Mouse (Mus musculus) urinary bladder, postnatal 10 days (tissue): ENCODE measurements at regions not wholly inside any gene's neighbourhood (a gene's known extent, or its start where the extent isn't known, plus 50 kb on each side); places are given as distances from the start of the nearest gene placed in this dataset.

Experiments used
- DNase-seq: peaks from one replicate; pipeline ENCODE4 v3.0.0; 2022; ENCODE audit warnings: low spot score

GRCm38 (mm10) chr7:70834787-70835461 lies 468.4 kb upstream of the Nr2f2 start:
- DNase-seq: no peak

- DNase-seq: no peak
Measured at GRCm38 (mm10) chr7:70828486-70829195, 462.1 kb upstream of the Nr2f2 start.

GRCm38 (mm10) chr7:70826074-70826473 lies 459.5 kb upstream of the Nr2f2 start:
- DNase-seq: no peak

DNA sequence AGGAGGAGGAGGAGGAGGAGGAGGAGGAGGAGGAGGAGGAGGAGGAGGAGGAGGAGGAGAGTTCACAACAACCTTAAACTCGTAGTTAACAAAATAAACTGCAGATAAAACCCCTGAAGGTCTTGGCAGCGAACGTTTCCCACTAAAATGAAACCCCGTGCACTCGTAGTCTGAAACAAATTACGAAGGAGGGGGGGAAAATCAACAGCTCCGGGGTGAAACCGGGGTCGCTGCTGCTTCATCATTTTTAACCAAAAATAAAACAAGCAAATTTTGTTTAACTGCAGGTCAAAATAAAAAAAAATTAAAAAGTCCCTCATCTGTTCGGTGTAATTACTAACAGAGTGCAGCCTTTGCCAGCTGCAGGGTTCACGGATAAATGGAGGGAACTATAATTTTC lies 456.5 kb upstream of the Nr2f2 start:
- no peak for DNase-seq

DNA sequence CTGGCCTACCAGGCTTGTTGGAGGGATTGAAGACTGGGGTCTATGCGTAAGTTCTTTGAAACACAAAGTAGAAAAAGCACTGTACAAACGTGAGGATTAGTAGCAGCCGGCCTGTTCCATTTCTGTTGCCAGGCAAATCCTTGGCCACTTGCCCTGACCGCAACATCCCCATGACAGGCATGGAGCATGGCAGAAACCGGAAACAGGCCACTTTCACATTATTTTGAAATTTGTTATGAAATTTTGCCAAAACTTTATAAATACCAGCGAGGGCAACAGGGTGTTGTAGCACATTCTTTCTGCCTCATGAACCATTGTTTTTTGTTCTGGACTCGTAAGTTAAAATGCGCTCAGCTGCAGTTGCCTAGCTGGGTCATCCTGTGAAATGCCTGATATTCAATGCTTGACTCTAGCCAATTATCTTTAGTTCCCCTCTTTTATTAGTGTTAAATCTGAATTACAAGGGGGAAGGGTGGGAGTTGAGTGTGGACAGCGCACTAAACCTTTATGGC lies 455.8 kb upstream of the Nr2f2 start:
- no peak for DNase-seq

DNA sequence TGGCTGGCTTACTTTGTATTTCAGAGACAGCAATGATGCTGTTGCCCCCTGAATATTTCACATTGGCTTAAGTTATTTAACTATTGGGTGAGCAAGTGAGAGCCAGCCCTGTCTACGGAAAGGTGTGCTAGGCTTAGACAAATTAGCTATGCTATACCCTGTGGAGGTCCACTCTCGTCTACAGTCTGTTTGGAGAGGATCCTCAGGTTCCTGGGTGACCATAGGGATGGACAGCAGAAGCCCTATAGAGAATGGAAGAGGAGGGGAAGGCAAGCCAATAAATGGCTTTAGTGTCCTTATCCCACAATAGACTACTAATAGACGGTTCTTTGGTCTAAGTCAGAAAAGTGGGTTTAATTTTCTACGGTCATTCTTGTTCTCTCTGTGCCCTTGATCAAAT lies 455.3 kb upstream of the Nr2f2 start:
- no peak for DNase-seq

DNA sequence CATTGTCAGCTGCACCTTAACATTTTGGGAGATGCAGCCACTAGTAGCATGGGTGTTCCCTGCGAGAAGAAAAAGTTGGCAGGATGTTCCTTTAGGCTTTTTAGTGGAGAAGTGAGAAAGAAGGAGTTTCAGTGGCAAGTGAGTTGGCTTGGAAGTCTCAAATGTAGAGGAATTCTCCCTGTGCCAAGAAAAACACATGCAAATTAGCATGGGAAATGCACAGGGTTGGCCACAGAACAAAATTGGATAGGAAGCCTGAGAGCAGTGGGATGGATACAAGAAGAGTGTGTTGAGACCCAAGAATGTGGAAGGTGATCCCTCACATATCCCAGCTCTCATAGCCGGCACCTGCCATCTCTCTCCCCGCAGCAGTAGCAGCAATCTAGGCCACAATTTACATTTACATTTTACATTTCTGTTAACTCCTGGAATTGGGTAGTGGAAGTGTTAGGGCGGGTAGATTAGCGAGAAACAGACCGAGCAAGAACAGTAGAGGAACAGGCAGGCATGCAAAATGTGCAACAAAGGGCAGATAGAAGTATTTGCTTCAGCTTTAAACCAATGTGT lies 450.9 kb upstream of the Nr2f2 start:
- DNase-seq: no peak

DNA sequence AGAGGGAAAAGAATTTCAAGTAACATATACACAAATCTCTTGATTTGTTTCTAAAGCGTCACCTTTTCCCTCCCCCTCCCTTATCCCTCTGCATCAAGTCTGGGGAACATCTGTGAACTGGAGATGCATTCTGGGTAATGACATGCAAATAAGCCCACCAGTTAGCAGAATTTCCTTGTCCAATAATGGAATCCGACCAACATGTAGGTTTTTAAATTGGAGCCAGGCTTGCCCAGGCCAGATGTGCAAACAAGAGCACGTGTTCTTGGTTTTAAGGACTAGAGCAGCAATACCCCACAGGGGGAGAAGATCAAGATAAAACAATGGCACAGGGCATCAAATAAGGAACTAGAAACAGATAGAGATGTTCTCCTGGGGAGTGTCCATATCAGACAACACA lies 447.9 kb upstream of the Nr2f2 start:
- no peak for DNase-seq

GRCm38 (mm10) chr7:70813101-70813500 lies 446.6 kb upstream of the Nr2f2 start:
- no peak for DNase-seq

GRCm38 (mm10) chr7:70810411-70811090 lies 444.0 kb upstream of the Nr2f2 start:
- DNase-seq: no peak

DNA sequence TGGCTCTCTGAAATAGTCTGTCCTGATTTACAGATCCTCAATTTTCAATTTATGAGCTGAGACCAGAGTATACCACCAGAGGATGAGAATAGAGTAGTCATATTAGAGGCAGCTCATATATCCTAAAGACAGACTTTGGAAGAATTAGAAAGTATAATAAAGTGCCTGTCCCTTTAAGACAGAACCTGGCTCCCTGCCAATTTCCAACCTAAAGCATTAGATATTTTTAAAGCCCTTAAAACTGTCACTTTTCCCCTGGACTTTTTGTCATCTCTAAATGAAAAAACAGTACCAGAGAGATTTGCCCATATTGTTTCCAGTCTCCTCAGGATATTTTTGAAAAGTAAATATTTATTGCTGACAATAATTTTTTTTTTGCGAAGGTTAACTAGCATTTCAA lies 437.7 kb upstream of the Nr2f2 start:
- no peak for DNase-seq

- DNase-seq: no peak
Measured at GRCm38 (mm10) chr7:70799976-70800375, 433.4 kb upstream of the Nr2f2 start.

GRCm38 (mm10) chr7:70799031-70799766 lies 432.7 kb upstream of the Nr2f2 start:
- DNase-seq: no peak

DNA sequence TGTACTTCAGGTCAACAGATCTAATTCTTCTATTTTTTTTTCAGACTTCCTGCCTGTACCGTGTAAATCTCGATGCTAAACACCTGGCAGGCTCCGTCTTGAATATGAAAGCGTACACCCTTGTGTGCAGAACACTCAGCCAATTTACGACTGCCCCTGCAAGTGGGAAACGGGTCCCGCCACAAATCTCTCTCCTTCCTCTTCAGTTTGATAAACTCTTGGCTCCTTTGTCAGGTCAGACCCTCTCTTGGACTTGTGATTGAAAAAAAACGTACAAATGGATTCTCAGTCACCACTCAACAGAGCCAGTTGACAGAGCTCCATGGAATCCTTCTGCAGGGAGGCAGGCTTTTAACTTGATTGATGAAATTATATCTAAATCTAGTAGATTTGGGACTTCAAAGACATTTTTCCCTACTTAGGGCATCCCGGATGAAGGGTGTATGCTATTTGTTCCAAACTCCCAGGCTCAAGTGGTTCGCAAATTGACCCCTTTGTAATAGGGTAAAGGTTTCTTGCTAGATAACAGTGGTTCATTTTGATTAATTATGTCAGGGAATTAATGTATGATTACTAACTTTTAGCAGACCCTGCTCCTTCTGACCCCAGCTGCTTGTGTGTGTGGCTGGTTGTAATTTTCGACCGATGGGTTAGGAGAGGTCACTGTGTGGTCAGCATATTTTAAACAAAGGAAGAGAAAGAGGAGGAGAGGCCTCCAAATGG lies 429.7 kb upstream of the Nr2f2 start:
- DNase-seq: no peak

- DNase-seq: no peak
Measured at GRCm38 (mm10) chr7:70788902-70789796, 422.6 kb upstream of the Nr2f2 start.

- no peak for DNase-seq
Measured at GRCm38 (mm10) chr7:70787966-70788365, 421.4 kb upstream of the Nr2f2 start.

GRCm38 (mm10) chr7:70780742-70781332 lies 414.3 kb upstream of the Nr2f2 start:
- no peak for DNase-seq

DNA sequence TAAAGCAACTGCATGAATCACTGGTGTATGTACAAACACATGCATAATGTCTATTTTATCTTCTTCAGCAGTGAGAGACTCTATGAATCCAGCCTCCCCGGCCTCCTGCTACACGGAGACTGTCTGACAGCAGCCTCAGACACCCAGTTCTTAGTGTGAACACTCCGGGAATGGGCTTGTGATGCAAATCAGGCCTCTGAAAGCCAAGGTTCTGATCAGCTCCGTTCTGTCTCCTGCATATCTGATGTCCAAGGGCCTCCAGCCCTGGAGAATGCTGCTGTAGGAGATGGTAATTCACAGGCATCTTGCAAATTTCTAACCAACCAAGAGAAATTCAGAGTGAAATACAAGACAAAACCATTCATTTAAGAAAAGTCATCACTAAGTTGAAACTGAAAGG lies 411.2 kb upstream of the Nr2f2 start:
- DNase-seq: no peak

DNA sequence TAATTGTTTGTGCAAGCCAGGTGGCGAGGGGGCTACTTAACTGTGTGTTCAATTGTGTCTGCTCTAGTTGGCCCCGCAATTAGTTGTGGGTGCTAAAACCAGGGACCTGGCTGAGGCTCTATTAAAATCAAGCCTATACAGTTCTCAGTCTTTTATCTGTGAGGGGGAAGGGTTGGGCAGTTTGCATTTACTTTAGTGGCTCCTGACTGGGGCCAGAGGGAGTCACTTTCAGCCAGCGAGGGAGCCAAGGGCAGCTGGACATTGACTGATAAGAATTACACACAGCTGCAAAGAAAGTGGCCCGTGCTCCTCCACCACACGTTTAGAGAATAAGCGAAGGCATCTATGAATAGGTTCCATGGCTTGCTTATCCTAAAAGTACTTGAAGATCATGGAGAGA lies 403.1 kb upstream of the Nr2f2 start:
- DNase-seq: no peak

DNA sequence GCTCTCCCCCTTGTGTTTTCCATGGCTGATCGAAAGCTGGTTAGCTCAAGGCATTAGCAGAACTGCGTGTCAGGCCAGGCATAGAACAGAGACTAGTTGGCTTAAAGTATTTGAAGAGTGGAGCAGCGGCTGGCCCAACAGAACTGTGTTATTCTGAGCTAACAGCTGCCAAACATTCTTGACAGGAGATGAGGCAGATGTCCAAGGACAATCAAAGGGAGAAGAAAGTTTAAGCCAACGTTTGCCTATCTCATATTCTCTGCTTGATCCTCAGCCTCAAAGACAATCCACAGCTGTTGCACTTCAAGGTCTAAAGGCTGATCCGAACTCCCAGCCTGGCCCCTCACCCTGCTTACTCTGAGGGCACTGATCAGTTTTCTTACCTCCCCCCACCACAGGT lies 401.2 kb upstream of the Nr2f2 start:
- no peak for DNase-seq
